Mouse (Mus musculus): ENCODE measurements around the gene Bysl.

DNA sequence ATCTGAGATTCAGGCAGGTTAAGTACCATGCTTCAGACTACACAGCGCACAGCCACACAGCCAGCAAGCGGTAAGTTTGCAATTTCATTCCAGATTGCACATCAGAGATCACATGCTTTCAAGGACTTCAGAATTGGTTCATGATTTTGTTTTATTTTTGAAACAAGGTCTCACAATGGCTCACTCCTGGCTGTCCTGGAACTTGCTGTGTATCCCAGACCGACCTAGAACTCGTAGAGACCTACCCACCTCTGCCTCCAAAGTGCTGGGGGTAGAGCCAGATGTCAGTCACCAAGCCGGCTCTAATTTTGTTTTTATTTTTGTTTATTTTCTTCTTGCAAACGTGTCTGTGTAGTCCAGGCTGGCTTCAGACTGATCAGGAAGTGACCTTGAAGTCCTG lies 48.4 kb downstream of the Bysl start:
- TF ChIP-seq CTCF (IDR thresholded peaks at IDR 0.05; ENCODE audit: low read depth) = no peak
- no peak for TF ChIP-seq EP300 (IDR thresholded peaks at IDR 0.05; ENCODE audit: low read depth)

Data from liver, embryonic 14.5 days (tissue).